Mouse (Mus musculus): ENCODE measurements around the gene Zfp467. TPM values are rescaled to one million over a fixed set of nuclear protein-coding genes. Genes with fewer than 3 reads are reported as not detected.

Gene Zfp467
- total RNA-seq, 1 experiment from 2014 or later: 10.8 TPM

Other genes with a start within 250 kb of the Zfp467 start
- gene Krba1, start 50.2 kb downstream of the Zfp467 start, total RNA-seq (2017): 14.5 and 15.5 TPM in 2 replicates
- gene Sspo, start 2.4 kb upstream of the Zfp467 start, total RNA-seq (2017): not detected in 2 replicates
- 0.49 TPM in 1 of 2 replicates, not detected in the other for gene Atp6v0e2, start 91.8 kb upstream of the Zfp467 start, total RNA-seq (2017)
- 19.8 and 30.1 TPM in 2 replicates for gene Lrrc61, start 109.0 kb upstream of the Zfp467 start, total RNA-seq (2017)
- gene Rarres2, start 127.0 kb upstream of the Zfp467 start, total RNA-seq (2017): 0.37 TPM in 1 of 2 replicates, not detected in the other
- gene Gm45021, start 143.8 kb upstream of the Zfp467 start, total RNA-seq (2017): not detected in 2 replicates
- gene Repin1, start 148.1 kb upstream of the Zfp467 start, total RNA-seq (2017): 2.9 and 3.1 TPM in 2 replicates
- gene Gm44965, start 148.1 kb upstream of the Zfp467 start, total RNA-seq (2017): not detected in 2 replicates
- 1.1 and 2.6 TPM in 2 replicates for gene Zfp775, start 156.2 kb upstream of the Zfp467 start, total RNA-seq (2017)
- 0.12 and 0.35 TPM in 2 replicates for gene AI854703, start 180.9 kb upstream of the Zfp467 start, total RNA-seq (2017)
- gene Gimap8, start 201.4 kb upstream of the Zfp467 start, total RNA-seq (2017): 270 and 290 TPM in 2 replicates
- gene Gimap9, start 230.3 kb upstream of the Zfp467 start, total RNA-seq (2017): 132 and 133 TPM in 2 replicates
- gene Gimap4, start 238.7 kb upstream of the Zfp467 start, total RNA-seq (2017): 627 and 688 TPM in 2 replicates